Mouse (Mus musculus): ENCODE results near the gene Vmn1r40.

Gene Vmn1r40

DNA sequence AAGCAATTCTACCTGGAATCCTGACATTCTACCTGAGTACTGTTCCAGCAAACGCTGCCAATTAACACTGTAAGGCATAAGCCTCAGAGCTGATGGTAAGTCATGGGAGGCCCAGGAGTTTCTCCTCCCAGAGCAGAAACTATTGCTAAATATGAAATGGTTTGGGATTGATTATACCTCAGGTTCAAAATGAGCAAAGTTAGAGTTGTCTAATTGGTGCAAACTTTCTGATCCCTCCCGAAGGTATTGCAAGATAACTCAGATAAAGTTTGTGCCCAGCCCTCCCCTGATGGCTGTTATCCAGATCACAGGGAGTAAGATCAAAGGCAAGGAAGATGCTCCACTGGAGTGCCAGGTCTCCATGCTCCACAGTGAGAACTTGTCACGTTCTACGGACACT, at the start of gene Vmn1r40:
Gene Vmn1r40 (plus strand): TSS at position 301 of the 400 bp plus-strand sequence.
- DNase-seq (ENCODE audit: low spot score): no peak

DNA sequence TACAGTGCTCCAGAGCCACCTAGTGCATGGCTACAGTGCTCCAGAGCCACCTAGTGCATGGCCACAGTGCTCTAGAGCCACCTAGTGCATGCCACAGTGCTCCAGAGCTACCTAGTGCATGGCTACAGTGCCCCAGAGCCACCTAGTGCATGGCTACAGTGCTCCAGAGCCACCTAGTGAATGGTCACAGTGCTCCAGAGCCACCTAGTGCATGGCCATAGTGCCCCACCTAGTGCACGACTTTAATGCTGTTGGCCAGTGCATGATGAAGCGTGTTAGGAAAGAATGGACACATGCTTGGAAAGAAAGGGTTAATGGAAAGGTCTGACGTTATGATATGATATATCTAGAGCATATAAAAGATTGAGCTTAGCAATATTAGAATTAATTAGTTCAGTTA, 49.0 kb upstream of the Vmn1r40 start:
- no peak for DNase-seq (ENCODE audit: low spot score)

GRCm38 (mm10) chr6:89658931-89659330, 48.4 kb upstream of the Vmn1r40 start:
- DNase-seq (ENCODE audit: low spot score): no peak

DNA sequence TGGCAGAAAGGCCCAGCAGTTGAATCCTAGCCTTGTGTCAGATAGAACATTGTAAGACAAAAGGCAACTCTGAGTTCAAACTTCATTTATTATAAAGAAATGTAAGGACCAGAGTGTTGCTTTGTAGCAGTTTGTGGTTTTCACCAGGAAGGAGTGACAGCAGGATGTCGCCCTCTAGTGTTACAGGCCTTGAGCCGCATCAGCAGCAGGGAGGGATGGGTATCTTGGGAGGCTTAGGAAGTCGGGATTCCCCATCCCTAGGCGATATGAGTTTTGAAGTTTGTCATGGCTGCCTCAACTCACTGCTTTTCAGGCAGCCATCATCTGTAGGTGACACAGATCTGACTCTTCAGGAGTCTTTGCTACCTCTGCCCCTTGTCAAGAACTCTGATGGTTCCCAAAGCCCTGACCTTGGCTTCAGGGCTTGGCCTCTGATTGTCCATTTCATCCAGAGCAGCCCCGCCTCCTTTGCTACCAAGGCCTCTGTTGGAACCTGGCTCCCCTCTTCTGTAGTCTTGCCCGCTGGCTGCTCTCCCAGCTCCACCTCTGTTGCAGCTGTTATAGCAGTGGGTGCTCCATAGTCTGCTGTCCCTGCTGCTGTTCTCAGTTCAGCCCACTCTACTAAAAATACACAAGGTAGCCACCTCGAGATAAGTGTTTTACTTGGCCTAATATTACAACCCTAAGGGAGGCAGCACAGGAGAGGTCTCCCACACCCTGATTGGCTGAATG, 47.5 kb upstream of the Vmn1r40 start:
- no peak for DNase-seq (ENCODE audit: low spot score)

DNA sequence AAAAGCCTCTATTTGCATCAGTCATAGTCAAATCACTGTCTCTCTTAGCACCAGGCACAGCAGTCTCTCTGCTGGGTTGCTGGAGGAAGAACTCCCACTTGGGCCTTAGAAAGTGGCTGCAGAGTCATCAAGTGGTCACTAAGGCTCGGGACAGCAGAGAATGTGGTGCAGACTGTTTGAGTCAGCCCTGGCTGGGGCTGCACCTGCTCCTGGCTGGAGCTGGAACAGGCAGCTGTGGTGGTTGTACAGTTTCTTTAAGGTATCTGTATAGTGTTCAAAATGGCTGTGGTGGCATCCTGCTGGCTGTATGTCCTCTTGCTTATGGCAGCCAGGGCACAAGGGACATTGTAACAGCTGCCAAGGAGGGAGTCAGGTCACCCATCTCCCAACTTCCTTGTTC, 46.9 kb upstream of the Vmn1r40 start:
- DNase-seq (ENCODE audit: low spot score): no peak

- DNase-seq (ENCODE audit: low spot score): no peak
Observed at GRCm38 (mm10) chr6:89662521-89662920, 44.8 kb upstream of the Vmn1r40 start.

GRCm38 (mm10) chr6:89665155-89665554, 42.2 kb upstream of the Vmn1r40 start:
- no peak for DNase-seq (ENCODE audit: low spot score)

DNA sequence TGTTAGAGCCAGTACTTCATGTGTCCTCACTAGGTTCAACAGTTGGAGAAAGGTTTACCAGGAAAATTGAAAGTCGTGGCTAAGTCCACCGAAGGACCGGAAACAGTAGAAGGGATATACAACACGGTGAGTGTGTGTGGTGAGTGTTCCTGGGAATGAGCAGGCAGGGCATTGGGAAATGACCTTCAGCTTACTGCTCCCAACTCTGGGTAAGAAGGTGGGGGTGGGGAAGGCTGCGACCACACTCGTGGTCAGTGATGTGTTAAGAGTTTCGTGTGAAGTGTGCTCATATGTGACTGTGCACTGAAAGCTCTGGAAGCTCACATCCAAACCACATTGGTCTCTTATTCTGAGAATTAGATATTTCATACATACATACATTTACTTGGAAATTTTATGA, 41.7 kb upstream of the Vmn1r40 start:
- no peak for DNase-seq (ENCODE audit: low spot score)

DNA sequence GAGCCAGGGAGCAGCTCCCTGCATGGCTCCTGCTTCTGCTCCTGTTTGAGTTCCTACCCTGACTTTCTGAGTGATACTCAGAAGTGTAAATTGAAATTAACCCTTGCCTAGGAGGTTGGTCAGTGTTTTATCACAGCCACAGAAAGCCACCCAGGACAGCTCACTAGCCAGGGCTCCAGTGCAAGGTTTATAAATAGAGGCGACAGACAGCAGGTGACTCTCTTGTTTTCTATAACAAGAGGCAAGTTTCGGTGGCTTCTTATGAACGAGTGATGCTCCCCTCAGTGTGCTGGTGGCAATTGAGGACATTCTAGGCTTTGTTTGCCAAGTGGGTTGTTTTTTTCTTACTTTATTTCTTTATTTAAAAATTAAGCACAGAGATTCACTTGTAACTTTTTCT, 40.4 kb upstream of the Vmn1r40 start:
- no peak for DNase-seq (ENCODE audit: low spot score)

DNA sequence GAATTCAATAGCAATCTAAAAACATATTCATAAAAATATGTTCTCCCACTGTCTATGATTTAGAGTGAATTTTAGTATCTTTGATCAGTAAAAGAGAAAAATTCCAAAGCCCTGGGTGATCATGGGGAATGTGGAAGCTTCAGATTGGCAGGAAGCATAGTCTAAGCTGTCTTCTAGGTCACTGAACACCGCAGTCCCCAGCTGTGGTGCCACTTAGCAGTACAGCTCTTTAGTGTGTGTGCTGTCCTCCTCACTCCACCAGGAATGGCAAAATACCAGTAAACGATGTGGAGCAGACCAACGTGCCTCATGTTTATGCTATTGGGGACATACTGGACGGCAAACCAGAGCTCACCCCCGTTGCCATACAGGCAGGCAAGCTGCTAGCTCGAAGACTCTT, 37.8 kb upstream of the Vmn1r40 start:
- no peak for DNase-seq (ENCODE audit: low spot score)

DNA sequence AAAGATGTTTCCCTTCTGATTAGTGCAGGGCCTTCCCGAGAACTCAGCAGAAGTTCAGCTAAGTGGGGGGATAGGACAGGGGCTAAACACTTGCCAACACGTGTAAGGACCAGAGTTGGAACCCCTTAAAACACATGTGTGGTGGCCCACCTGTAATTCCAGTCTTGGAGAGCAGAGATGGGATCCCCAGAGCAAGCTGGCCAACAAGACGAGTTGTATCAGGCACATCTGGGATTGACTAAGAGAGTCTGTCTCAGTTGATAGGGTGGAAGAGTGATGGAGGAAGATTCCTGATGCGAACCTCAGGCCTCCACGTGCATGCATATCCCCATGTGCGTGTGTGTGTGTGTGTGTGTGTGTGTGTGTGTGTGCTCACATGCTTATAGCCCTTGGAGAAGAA, 35.9 kb upstream of the Vmn1r40 start:
- DNase-seq (ENCODE audit: low spot score): no peak

- DNase-seq (ENCODE audit: low spot score): no peak
Observed at GRCm38 (mm10) chr6:89672641-89673040, 34.7 kb upstream of the Vmn1r40 start.

DNA sequence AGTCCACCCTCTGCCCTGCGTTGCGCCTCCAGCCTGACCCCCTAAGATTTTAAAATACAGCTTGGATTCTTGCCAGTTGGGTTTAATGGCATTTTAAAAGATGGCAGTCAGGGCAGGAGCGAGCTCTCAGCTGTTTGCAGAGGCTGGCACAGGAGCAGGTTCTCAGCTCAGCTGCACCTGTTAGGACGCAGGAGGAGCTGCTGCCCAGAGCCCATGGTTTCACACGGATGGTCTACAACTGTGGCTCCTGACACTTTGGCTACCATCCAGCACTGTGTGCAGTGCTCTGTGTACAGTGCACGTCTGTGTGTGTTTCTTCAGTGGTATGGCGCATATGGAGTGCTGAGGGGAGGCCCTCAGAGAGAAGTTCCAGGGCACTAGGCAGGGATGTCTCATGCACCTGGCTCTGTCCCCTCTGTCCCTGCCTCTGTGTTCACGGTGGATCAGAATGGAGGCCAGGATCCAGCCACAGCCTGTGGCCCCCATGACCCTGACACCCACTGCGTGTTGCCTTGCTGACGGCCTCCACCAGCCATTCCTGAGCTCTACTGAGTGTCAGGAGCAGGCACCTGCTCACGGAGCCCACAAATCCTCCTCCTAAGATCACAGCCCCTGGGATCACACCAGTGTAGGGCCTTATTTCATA, 34.1 kb upstream of the Vmn1r40 start:
- no peak for DNase-seq (ENCODE audit: low spot score)

DNA sequence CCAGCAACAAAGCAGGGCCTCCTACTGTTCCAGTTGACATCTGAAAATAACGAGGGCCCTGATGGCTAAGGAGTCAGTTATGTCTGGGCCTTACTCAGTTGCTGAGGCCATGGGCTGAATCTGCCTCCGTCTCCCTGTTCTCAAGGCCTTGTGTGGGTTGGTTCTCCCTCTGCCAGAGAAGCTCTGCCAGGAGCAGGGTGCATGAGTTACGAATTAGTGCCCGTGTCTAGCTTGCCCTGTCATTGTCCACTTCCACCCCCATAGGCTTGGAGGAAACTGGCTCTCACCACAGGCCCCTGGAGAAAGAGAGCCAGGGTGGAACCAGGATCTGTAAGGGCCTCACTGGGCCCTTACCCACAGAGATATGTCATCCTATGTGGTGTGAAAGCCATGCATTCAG, 28.8 kb upstream of the Vmn1r40 start:
- DNase-seq (ENCODE audit: low spot score): no peak

DNA sequence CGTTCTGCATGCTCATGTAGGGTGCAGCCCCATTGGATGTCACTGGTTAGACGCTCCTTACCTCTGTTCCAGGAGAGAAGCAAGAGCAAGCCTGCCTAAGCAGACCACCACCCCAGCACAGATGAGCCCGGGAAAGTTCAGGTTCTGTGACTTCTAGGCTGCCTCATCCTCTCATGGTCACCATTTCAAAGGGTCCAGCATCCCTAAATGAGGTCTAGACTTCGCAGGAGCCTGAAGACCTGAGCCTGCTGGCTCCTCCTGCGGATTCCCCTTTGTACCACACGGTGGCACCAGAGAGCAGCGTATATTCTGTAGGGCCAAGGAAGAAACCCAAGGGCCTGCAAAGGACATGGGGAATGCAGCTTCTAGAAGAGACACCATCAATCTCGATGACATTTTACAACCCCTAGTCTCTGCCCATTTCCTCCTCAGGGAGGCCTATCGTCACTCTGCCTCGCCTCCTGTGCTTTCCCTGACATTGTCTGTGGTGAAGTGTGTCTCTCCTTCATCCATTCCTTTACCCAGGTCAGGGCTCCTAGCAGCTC, 28.0 kb upstream of the Vmn1r40 start:
- peak; percentile 45 for DNase-seq (ENCODE audit: low spot score)

DNA sequence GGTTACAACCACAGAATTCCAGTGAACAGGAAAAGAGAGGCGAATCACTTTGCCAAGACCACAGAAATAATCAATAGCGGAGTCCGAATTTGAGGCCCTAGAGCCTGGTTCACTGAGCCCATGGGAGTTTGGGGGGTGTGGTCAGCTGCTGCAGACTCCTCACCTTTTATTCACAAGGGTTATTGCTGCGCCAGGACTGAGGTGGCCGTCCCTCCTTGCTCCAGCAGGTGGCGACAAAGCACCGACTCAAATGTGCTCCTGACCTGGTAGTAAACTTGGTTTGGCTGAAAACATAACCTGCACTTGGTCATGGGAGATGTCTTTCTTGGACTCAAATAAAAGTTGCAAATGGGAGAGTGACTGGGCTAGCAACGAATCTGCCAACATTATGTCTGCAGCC, 27.2 kb upstream of the Vmn1r40 start:
- DNase-seq (ENCODE audit: low spot score): peak; percentile 54

GRCm38 (mm10) chr6:89684231-89684630, 23.1 kb upstream of the Vmn1r40 start:
- no peak for DNase-seq (ENCODE audit: low spot score)

GRCm38 (mm10) chr6:89687100-89687499, 20.2 kb upstream of the Vmn1r40 start:
- no peak for DNase-seq (ENCODE audit: low spot score)

- DNase-seq (ENCODE audit: low spot score): no peak
Observed at GRCm38 (mm10) chr6:89706624-89707023, 716 bp upstream of the Vmn1r40 start.

- DNase-seq (ENCODE audit: low spot score): no peak
Observed at GRCm38 (mm10) chr6:89718051-89718450, 10.7 kb downstream of the Vmn1r40 start.

GRCm38 (mm10) chr6:89740466-89740865, 33.1 kb downstream of the Vmn1r40 start, which contains the start of gene Vmn1r41:
Gene Vmn1r41, plus strand, starts transcription at chr6:89740766.
- DNase-seq (ENCODE audit: low spot score): no peak

DNA sequence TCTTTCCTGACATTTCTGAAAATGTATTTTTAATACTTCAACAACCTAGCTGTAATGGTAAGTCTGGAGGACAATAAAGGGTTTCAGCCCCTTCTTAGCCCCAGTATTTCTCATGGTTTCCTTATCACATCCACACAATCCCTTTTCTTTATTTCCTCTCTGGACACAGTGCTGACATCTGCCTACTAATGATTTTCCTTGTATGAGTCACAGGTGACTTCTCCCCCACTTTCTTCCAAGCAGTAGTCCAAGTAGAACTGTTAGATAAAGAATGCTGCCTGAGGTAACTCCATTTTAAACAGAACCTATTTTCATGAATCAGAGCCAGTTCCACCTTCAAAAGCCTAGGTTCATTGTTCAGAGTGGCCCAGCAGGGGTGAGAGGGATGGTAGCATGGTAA, 35.5 kb downstream of the Vmn1r40 start:
- no peak for DNase-seq (ENCODE audit: low spot score)
